Mouse (Mus musculus) testis, adult 2 months (tissue): ENCODE data around the gene Sv2c.

ENCODE experiments used
- CTCF ChIP-seq: fragments of 200-500 bp; IDR thresholded peaks from 2 replicates; pipeline ENCODE4 v1.5.1; 2012; ENCODE audit warnings: low read depth, mild to moderate bottlenecking, inconsistent platforms, low read length, moderate library complexity; ENCODE audit not compliant: control insufficient read depth, insufficient read depth, insufficient replicate concordance
- POLR2A ChIP-seq: fragments of 200-500 bp; IDR thresholded peaks from 2 replicates; pipeline ENCODE4 v1.6.1; 2012; ENCODE audit warnings: low read depth, mild to moderate bottlenecking, inconsistent platforms, low read length, moderate library complexity; ENCODE audit not compliant: control insufficient read depth

DNA sequence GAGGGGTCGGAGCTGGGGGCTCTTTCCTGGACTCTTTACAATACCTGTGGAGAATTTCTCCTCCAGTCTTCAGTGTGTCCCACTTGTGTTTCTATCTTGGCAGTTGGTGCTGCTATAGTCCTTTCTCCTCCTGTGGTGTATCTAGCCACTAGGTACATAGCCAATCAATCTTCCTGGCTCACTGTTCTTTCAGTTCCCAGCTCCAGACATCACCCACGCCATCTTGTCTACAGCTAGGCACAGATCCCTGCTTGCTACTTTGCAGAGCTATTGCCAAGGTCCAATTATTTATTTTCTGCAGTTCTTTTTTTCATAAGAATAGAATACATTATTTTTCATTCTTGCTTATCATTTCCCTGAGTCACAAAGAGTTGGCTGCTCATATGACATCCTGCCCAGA lies 34.2 kb upstream of the Sv2c start:
- TF ChIP-seq POLR2A (no peak), CTCF (no peak)
